In genomic region chr13:99641386-99642165, GRCm38 (mm10) we compare ENCODE assay signal across 8 mouse cellular contexts.
A peak's percentile ranks its signal among the peaks of the same experiment; 100 is the strongest.
DNase-seq lines count a peak whose midpoint lies in the region; ATAC-seq and TF ChIP-seq lines count a peak whose summit lies in the region.

No protein-coding gene starts in this region.

- DNase-seq in lung, embryonic 14.5 days: peak; percentile 30
- no peak for DNase-seq in lung, postnatal 0 days (ENCODE audit: low spot score)
- peak; percentile 70 for DNase-seq in embryonic facial prominence, embryonic 14.5 days (ENCODE audit: low spot score)
- DNase-seq in layer of hippocampus, adult 18-20 months (ENCODE audit: low spot score in 2 of 2): peak; percentile 55 to 85
- peak; percentile 14 to 16 for DNase-seq in right cerebral cortex, postnatal 36 days (ENCODE audit: low spot score in 2 of 2)
- DNase-seq in adipocyte (ENCODE audit: low spot score): no peak

- H3K27ac ChIP-seq in lung, embryonic 14.5 days (ENCODE audit: low read depth): peak overlapping the region; percentile 46; the same call in 1 of the 2 replicates
- H3K27ac ChIP-seq in lung, postnatal 0 days (ENCODE audit: low read length): no peak overlapping the region
- peak overlapping the region; percentile 74 for H3K27ac ChIP-seq in embryonic facial prominence, embryonic 14.5 days (replicated peaks; ENCODE audit: low read depth, low read length)
- no peak overlapping the region for H3K27ac ChIP-seq in liver, embryonic 12.5 days

- no peaks in the 10 kb centered on the region for H3K36me3 ChIP-seq in lung, embryonic 14.5 days (ENCODE audit: insufficient read depth)
- H3K36me3 ChIP-seq in lung, postnatal 0 days (ENCODE audit: insufficient read depth, low read length): no peaks in the 10 kb centered on the region
- no peaks in the 10 kb centered on the region for H3K36me3 ChIP-seq in embryonic facial prominence, embryonic 14.5 days (ENCODE audit: control insufficient read depth, insufficient read depth, low read length)
- H3K36me3 ChIP-seq in liver, embryonic 12.5 days: no peaks in the 10 kb centered on the region

- H3K9me3 ChIP-seq in lung, embryonic 14.5 days (ENCODE audit: low read depth, low read length): no peaks in the 10 kb centered on the region
- no peaks in the 10 kb centered on the region for H3K9me3 ChIP-seq in lung, postnatal 0 days (ENCODE audit: low read length)
- H3K9me3 ChIP-seq in embryonic facial prominence, embryonic 14.5 days (ENCODE audit: control insufficient read depth, low read length): no peaks in the 10 kb centered on the region
- H3K9me3 ChIP-seq in liver, embryonic 12.5 days (replicated peaks): no peaks in the 10 kb centered on the region

- no peak overlapping the region for H3K4me3 ChIP-seq in lung, embryonic 14.5 days (ENCODE audit: low read depth, low read length)
- H3K4me3 ChIP-seq in lung, postnatal 0 days (ENCODE audit: low read depth, low read length): no peak overlapping the region
- no peak overlapping the region for H3K4me3 ChIP-seq in embryonic facial prominence, embryonic 14.5 days (ENCODE audit: low read depth, low read length)
- no peak overlapping the region for H3K4me3 ChIP-seq in liver, embryonic 12.5 days

- TF ChIP-seq CTCF in lung, embryonic 14.5 days (IDR thresholded peaks at IDR 0.05; ENCODE audit: low read depth): no peak
- TF ChIP-seq CTCF in lung, postnatal 0 days (IDR thresholded peaks at IDR 0.05): no peak

- H3K4me1 ChIP-seq in lung, embryonic 14.5 days (ENCODE audit: insufficient read depth): no peaks in the 10 kb centered on the region
- no peaks in the 10 kb centered on the region for H3K4me1 ChIP-seq in lung, postnatal 0 days (ENCODE audit: insufficient read depth, low read depth, low read length)
- H3K4me1 ChIP-seq in embryonic facial prominence, embryonic 14.5 days (ENCODE audit: control insufficient read depth, insufficient read depth, low read length): peaks cover 14% of the 10 kb centered on the region
- no peaks in the 10 kb centered on the region for H3K4me1 ChIP-seq in liver, embryonic 12.5 days

- no peaks in the 10 kb centered on the region for H3K27me3 ChIP-seq in lung, embryonic 14.5 days (ENCODE audit: insufficient read depth, low read length)
- no peaks in the 10 kb centered on the region for H3K27me3 ChIP-seq in lung, postnatal 0 days (replicated peaks; ENCODE audit: insufficient read depth, low read length)
- H3K27me3 ChIP-seq in embryonic facial prominence, embryonic 14.5 days (replicated peaks; ENCODE audit: control insufficient read depth, insufficient read depth, low read length): no peaks in the 10 kb centered on the region
- H3K27me3 ChIP-seq in liver, embryonic 12.5 days (replicated peaks): no peaks in the 10 kb centered on the region

- no peak overlapping the region for H3K4me2 ChIP-seq in lung, embryonic 14.5 days
- H3K4me2 ChIP-seq in lung, postnatal 0 days (replicated peaks; ENCODE audit: low read depth, low read length): no peak overlapping the region
- H3K4me2 ChIP-seq in embryonic facial prominence, embryonic 14.5 days (ENCODE audit: low read depth, low read length): peak overlapping the region; percentile 27
- no peak overlapping the region for H3K4me2 ChIP-seq in liver, embryonic 12.5 days

- WGBS in lung, embryonic 14.5 days: 64% methylated on average over 22 of the region's 22 CpGs
- WGBS in lung, postnatal 0 days: 54% methylated on average over 22 of the region's 22 CpGs
- 57% methylated on average over 22 of the region's 22 CpGs for WGBS in embryonic facial prominence, embryonic 14.5 days
- WGBS in liver, embryonic 12.5 days (ENCODE audit: insufficient replicate concordance): 70% methylated on average over 22 of the region's 22 CpGs

- no peak overlapping the region for H3K9ac ChIP-seq in lung, embryonic 14.5 days
- H3K9ac ChIP-seq in lung, postnatal 0 days (replicated peaks; ENCODE audit: low read depth): no peak overlapping the region
- no peak overlapping the region for H3K9ac ChIP-seq in embryonic facial prominence, embryonic 14.5 days (ENCODE audit: low read depth, low read length)
- no peak overlapping the region for H3K9ac ChIP-seq in liver, embryonic 12.5 days

- peak; percentile 31; the same call in 1 of the 2 replicates for ATAC-seq in lung, embryonic 14.5 days (ENCODE audit: insufficient read depth)
- ATAC-seq in lung, postnatal 0 days: no peak
- no peak for ATAC-seq in embryonic facial prominence, embryonic 14.5 days (ENCODE audit: low read depth)
- no peak for ATAC-seq in liver, embryonic 12.5 days
- no peak for ATAC-seq in erythroblast, adult 5-6 weeks (replicated peaks; ENCODE audit: low FRiP score, poor library complexity, severe bottlenecking)

- no peak for TF ChIP-seq EP300 in lung, postnatal 0 days (IDR thresholded peaks at IDR 0.05)

Comparison
In these comparisons a context has a peak if more than half of its experiments do, and no peak if none do; other contexts are left out.
1. DNase-seq: peak in lung, embryonic 14.5 days (single experiment), embryonic facial prominence, embryonic 14.5 days (single experiment), layer of hippocampus, adult 18-20 months (2 of 2) and right cerebral cortex, postnatal 36 days (2 of 2); none in lung, postnatal 0 days (single experiment) and adipocyte (single experiment).
2. H3K27ac ChIP-seq: peak in lung, embryonic 14.5 days (single experiment) and embryonic facial prominence, embryonic 14.5 days (single experiment); none in lung, postnatal 0 days (single experiment) and liver, embryonic 12.5 days (single experiment).